Mouse (Mus musculus) telencephalon, adult 2 months (tissue): ENCODE measurements around the gene Disc1.
A peak's percentile ranks its signal among the peaks of the same experiment; 100 is the strongest.

Experiments used
- DNase-seq: peaks from one replicate; pipeline ENCODE4 v3.0.0-alpha.2; 2011; ENCODE audit warnings: low read depth, low spot score

The Disc1 gene

DNA sequence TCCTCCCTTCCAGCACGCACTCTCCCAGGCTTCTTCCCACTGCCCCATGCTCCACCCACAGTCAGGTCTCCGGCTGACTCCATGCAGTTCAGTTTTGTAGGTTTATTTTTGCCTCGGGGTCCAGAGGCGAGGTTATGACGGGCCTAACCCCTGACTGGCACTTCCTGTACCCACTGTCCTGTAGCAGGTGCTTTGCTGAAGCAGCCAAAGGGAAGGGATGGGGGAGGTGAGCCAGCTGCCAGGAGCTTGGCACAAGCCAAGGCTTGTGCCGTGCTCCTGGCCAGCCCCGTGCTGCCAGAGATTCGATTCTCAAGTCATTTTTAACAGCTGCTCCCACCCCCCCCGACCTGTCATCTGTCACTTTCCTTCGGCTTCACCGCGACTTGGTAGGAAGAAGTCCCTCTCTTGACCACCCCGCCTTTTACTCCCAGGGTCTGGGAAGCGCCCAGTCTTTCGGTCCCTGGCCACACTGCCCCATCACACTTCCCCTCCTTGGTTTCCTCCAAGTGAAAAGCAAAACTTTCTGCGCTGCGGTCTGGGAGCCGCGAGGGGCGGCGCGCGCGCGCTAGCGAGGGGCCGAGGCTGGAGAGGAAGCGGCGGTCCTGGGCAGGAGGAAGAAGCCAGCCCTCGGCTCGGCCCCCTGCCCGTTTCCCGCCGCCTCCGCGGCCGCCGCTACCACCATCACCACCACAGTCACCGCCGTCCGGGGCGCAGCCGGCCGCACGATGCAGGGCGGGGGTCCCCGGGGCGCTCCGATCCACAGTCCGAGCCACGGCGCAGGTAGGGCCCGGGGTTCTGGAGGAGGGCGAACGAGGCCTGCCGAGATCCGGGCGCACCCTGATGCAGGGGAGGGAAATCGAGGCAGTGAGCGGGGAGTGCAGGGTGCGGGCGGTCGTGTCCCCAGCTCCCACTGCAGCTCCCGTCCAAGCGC lies at the start of gene Disc1:
TSS of gene Disc1 (plus strand) at position 691 of the 931 bp plus-strand sequence.
- DNase-seq = no peak

DNA sequence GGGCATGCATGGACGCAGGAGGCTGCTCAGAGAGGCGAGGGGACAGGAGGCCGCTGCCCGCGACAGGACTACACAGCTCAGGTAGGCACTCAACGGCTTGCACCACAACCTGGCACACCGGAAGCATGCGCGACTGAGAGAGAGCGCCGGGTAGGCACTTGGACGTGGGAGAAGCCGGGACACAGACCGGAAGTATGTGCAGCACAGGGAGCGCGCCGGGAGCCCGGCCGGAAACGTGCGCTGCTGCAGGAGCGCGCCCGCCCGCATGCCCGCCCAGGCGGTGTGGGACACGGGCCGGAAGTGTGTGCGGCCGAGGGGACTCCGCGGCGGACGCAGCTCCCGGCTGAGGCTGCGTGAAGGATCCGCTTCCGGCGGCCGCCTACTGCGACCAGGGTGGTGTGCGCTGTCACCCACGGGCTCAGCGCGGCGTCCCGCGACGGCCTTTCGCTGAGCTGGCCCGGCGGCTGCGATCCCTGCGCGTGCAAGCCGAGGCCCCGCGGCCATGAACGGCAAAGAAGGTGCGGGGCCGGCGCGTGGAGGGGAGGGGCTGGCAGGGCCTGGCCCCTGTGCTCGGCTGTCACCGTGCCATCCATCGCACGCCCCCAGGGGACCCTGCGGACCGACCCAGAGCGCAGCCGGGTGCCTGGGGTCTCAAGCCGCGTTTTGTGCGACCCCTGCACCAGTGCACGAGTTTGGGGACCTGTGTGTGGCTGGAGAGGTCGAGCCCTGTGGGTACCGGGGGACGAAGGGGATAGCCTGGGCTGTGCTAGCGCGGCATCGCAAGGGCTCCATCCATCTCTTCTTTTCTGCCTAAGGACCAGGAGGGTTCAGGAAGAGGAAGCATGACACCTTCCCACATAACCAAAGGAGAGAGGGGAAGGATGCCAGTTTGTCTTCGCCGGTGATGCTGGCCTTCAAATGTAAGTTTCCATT lies 41.0 kb upstream of the Disc1 start, which contains the start of gene Tsnax:
TSS of gene Tsnax (plus strand) at position 303 of the 933 bp plus-strand sequence.
- peak; percentile 87 for DNase-seq

DNA sequence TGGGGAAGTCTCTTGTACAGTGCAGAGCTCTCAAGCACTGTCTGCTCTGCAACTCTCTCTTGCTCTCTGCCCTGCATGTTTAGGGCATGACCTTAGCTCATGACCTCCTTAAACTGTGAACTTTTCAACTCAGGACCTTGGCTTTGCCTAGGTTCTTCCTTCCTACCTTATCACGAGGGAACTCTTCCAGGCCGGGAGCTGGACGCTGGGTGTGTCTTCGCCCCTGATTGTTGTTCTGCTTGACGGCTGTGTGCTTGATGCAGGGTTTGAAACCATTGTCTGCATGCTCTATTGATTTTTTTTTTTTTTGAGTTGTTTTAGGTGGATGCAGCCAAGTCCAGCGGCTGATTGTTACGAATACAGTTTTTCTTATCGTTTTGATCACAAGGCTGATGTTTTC lies 29.9 kb upstream of the Disc1 start:
- no peak for DNase-seq

DNA sequence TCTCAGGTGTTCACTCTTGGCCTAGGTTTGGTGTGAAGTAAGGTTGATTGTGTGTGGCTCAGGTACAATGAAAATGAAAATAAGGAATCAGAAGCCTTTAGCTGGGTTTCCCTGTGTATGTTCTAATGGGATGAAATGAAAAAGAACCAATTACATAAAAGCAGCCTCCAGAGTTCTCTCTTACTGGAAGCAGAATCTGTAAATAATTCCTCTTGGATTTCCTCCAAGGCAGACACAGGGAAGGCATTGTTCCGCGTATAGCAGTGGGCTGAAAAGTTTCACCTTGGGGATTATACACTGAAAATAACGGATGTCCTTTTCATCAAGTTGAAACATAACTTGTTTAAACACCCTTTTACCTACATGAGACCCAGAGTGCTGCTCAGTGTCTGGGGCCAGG lies 26.8 kb upstream of the Disc1 start:
- DNase-seq = no peak

DNA sequence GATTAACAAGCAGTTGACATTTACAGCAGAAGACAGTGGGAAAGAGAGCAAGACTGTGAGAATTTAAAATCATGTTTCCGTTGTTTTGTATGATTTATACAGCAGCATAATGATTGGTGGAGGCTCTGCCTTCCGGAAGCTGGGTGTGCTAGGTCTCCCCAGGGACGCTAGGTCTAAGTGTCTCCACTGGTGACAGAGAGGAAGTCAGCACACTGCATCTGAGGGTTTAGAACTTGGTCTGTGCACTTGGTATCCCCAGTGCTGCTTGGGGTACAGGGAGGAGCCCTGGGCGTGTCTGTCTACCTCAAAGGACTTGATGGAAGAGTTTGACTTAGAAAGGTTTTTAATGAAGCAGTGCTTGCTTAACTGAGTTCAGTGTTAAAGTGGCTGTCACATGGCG lies 25.2 kb upstream of the Disc1 start:
- DNase-seq = no peak

DNA sequence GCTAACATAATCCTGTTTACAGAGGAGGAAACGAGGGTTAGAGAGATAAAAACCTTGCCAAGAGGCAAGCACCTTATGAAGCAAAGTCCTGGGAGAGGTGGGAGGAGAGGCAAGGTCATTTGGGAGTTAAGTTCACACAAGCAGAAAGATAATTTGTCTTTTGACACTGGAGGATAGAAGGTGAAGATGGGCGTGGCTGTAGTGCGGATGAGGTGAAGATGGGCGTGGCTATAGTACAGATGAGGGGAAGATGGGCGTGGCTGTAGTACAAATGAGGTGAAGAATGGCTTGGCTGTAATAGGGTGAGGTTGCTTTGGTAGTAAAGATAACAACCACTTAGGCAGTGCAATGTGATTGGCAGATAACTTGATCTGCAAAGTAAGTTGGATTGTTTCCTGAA lies 22.7 kb upstream of the Disc1 start:
- no peak for DNase-seq

DNA sequence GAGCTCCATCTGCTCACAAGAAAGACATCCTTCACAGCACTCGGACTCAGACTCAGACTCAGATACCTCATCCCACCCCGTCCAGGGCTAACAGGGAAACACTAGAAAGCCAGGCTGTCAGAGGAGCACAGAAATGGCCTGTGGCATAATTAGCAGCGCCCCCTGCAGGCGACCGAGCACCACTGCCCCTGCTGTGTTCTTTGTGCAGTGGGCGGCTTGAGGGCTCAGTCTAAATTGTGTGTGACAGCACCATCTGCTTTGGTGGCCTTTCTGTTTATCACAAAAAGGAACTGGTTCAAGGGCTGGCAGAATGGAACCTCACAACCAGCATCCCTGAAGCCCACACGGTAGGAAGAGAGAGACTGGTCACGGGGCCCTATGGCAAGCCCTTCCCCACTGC lies 19.3 kb upstream of the Disc1 start:
- DNase-seq = peak; percentile 13

DNA sequence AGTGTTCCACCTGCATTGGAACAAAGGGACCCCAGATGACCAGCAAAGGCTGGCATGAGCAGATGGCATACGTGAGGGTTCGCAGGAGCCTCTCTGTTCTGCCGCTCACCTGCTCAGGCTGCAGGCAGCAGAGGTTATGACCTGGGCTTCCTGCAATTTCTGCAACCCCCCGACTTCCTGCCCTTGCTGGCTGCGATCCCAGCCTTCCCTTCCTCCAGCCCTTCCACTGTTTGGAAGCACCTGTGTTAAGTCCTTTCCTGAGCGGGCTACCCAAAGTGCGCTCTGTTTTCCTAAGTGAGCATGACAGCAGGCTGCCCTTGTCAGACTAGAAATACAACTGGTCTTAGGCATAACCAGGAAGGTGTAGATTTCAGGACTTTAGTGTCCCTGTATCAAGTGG lies 16.9 kb upstream of the Disc1 start:
- no peak for DNase-seq

DNA sequence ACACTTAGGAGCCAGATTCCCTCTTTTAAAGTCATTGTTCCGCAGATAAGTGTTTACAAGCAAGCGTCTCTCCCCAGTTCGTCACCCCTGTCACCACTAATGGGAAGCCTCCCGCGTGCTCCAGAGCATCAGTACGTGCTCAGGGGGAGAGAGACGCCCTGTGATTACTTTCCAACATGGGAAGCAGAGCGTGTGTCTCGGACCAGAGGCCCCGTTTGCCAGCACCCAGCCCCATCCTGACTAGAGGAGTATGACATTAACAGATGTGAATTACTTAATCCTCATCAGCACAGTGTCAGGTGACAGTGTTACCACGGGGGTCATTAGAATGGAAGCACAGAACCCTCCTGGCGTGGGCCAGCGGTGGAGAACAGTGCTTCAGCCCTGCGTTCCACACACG lies 15.3 kb upstream of the Disc1 start:
- no peak for DNase-seq

DNA sequence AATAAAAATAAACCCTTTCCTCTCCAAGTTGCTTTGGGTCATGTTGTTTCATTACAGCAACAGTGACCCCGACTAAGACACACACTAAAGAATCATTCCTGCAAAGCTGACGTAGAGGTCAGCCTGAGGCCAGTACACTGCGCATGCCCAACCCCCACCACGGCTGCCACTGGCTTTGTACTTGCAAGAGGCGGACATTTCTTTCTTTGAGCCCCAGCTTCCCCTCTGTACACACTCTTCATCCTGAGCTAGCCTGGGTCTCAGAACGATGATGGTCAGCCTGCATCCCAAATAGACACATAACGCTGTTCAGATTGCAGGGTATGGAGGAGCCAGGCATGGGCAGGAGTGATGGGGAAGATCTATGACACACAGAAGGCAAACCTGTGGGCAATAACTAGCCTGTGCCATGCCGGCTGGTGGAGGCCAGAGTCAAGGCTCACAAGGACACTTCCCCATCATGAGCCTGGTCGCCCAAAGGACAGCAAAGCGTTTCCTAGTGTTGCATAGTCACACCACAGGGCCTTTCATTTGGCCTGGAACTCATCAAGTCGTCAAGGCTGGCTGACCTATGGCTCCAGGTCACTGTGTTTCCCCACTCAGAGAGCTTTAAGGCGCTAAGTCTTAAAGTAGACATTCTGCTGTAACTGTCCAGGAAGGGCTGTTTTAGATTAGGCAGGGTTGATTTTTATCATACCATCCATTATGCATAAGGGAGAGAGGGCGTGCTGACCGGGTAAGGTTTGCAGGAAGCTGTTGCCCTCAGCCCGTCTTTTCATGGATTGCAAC lies 13.2 kb upstream of the Disc1 start:
- DNase-seq = no peak

DNA sequence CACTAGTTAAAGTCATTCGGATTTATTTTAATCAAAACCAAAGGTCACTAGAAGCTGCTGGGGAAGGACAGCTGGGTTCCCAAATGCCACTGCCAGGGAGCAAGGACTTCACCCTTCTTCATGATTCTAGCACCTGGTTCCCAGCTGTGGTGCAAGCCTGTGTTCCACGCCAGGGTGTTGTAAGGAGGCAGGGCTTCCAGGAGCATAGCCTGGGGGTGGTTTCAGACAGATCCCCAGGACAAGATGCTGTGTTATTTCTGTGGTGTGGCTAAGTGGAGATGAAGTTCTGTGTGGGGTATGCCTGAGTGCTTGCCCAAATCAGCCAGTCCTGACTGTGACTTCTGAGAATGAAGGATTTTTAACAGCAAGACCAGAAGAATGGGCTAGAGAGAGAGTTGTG lies 12.5 kb upstream of the Disc1 start:
- no peak for DNase-seq

DNA sequence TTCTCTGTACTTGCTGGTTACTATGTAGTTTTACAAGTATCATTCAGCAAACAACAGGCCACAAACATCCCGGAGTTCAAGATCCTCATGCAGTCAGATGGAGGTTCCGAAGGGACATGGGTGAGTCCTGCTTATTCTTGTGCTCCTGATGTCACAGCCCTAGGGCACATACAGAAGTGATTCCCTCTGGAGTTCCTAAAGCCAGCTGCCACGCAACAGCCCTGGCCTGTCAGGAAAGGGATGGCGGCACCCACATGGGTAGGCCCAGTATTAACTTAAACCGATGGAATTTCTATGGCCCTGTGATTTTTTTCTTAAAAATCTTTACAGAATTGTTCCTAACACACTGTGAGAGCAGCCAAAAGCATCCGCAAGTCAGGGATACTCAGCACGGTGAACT lies 10.6 kb upstream of the Disc1 start:
- DNase-seq = no peak

DNA sequence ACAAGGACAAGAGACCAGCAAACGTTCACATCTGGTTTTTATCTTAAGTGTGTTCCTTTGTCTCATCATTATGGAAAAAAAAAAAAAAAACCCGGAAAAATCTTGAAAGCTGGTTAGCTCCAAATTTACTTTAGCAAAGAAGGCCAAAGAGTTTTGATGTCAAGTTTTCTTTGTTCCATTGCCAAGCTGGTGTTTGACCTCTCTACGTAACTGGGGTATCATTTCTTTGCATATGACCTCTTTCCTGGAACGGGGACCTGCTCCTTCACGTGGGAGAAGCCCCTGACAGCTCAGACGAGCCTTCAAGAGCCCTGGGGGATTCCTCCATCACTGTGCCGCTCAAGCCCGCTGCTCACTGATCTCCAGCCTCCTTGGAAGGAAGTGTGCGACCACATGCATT lies 10.1 kb upstream of the Disc1 start:
- DNase-seq = no peak

DNA sequence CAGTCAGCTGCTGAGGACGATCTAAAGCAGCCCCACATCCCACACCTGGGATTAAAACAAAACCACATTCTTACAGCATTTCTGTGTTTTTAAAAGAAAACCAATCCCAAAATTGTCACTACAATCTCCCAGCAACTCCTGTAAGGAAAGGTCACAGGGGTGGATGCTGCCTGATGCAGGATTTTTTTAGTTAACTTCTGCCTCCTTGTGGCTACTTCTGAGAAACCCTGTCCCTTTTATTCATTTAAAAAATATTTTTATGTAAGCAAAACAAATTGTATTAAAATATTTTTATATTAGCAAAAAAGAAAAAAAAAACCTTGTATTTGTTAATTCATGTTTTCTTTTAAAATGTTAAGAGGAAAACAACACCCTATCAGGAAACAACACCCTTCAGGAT lies 8.2 kb upstream of the Disc1 start:
- DNase-seq = no peak

DNA sequence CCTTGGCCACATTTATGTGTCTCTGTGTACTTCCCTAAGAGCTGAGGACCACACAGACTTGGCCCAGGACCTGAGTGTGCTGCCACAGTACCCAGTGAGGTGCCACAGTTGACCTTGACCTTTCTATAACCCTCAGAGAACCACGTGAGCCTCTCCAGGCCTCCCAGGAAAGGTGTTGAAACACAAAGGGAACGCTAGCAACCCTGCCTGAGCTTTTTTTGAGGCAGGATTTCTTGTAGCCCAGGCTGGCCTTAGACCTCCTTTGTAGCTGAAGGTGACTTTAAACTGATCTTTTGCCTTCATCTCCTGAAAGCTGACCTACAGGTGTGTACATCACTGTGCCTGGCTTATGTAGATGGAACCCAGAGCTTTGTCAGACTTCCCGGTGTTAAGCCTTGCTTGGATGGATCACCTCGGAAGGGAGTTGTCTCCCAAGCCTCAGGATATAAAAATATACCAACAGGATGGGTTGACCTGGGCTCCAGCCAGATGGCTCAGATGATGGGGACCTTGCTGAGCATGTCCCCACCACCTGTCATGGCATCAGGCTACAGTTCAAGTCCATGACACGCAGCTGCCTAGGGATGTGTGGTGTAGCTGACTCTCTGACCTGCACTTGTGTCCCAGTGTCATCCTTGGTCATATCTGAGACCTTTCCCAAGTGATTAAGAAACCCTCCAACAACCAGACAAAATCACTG lies 4.8 kb upstream of the Disc1 start:
- DNase-seq = no peak

DNA sequence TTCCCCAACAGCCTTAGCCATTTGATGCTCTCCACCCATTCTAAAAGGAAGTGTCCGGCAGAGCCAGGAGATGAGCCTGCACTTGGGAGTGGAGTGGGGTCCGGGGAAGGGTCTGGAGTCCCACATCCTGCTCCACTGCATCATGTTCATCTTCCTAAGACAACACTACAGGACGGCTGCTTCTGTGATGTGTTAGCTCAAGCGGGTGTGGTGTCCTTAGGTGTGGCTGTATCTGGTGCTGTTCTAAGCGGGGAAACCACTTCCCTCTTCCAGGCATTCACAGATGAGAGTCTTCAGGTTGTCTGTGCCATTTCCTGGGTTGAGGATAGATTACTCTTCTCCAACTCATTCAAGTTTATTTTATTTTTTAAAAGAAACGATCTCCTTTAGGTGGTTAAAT lies 4.2 kb upstream of the Disc1 start:
- DNase-seq = no peak

DNA sequence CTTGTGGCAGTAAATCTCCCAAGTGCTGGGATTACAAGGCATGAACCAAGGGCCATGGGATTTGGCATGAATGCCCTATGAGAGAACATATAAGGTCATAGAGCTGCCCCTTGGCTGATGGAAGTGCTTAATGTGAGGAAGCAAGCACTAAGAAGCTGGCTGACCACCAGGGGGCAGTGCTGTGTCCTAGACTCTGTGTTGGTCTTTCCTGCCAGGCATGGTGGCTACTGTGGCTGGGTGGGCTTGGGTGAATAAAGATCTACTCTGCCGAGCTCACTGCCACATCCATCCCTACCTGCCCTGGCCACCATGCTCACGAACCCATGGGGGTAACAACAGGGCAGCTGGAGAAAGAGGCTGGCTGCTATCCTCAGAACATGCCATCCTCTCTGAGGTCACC lies 2.0 kb upstream of the Disc1 start:
- DNase-seq = no peak

DNA sequence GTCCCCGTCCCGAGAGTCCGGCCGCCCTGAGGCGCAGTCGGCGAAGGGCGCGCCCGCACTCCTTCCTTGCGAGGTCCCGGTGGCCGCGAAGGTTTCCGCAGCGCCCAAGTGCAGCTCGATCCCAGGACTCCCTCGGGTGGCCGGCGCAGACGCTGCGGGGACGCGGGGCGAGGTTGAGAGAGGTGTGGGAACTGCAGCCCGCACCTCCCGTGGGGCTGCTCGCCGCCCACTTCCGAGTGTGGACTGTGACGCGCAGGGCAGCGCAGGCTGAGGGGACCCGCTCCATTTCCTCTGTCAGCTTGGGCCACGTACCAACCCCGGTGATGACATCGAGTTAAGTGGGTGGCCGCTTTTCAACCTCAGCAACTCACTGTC lies 428 bp downstream of the Disc1 start:
- no peak for DNase-seq

DNA sequence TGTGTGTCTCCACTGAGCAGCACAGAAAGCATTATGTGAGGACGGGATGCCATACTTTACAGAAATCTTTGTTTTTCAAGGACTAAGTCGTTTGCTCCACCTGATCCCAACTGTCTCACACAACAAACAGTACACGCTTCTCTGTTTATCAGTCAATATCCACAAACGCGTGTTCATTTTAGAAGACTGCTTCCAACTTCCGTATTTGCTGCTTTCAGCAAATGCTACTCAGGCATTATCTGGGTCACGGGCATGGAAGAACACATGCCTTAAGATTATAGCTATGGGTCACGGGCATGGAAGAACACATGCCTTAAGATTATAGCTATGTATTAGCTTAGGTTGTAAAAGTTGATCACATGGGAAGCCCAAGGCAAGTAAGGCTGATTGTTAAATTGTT lies 6.9 kb downstream of the Disc1 start:
- DNase-seq = no peak

DNA sequence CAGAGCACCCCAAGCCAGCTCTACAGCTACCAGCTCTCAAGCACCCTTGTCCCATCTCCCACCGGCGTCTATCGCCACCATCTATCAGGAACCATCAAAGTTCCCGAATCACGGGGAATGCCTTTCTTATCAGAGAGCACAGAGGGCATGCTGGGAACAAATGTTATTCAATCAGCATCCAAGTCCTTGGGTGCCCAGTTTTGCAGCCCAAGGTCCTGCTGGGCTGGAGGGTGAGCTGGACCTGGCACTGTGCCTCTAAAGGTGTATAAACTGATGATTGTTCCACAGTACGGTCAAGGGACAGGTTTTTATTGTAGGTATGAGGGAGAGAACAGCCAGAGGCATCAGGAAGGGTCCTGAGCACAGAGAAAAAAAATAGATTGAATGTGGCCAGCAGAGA lies 11.6 kb downstream of the Disc1 start:
- DNase-seq = no peak

DNA sequence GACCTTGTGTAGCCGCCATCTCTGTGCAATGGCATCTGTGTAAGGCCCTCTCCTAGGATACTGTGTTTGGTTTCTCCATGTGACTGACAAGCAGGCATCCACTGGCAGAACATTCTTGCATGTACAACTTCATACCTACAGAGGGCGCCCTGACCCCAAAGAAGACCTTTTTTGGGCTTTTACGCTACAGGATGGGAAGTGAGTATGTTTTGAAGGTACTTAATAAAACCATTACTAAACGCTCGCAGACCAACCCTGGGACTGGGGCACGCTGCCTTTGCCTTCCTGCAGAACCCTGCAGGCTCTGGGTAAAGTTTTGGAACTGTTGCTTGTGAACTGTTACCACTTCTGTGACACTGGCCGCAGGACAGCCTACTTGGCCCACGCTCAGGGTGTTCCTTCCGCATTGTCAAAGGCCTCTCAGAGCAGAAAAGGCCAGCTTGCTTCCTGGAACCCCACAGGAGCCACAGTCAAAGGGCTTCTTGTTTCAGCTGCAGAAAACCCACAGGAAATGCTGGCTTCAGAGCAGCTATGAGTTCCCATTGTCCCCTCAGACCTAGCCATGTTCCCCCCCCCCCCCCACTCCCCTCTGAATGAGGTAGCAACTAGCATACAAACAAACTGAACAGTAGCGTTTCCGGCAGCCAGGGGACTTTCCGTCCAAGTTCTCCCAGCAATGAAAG lies 13.1 kb downstream of the Disc1 start:
- peak; percentile 60 for DNase-seq
